Mouse (Mus musculus) neural tube, embryonic 15.5 days (tissue): ENCODE measurements at regions not wholly inside any gene's neighbourhood (a gene's known extent, or its start where the extent isn't known, plus 50 kb on each side); places are given as distances from the start of the nearest gene placed in this dataset.

Experiments used
- ATAC-seq: fragments of 200-750 bp; cut with Nextera tagmentation; 2 replicates; pipeline ENCODE4 v1.8.0; 2017; ENCODE audit warnings: mild to moderate bottlenecking, moderate TSS enrichment, moderate library complexity; ENCODE audit not compliant: low FRiP score
- H3K27ac ChIP-seq: fragments of 300-500 bp; sonication (generic); replicated peaks from 2 replicates; pipeline ENCODE4 v1.5.1; 2015; ENCODE audit warnings: mild to moderate bottlenecking, inconsistent platforms
- H3K27me3 ChIP-seq: fragments of 300-500 bp; sonication (generic); replicated peaks from 2 replicates; pipeline ENCODE4 v1.6.1; 2015; ENCODE audit warnings: inconsistent platforms
- H3K36me3 ChIP-seq: fragments of 300-500 bp; sonication (generic); 2 replicates; pipeline ENCODE4 v1.6.1; 2015; ENCODE audit warnings: inconsistent platforms
- H3K4me1 ChIP-seq: fragments of 300-500 bp; sonication (generic); 2 replicates; pipeline ENCODE4 v1.6.1; 2015; ENCODE audit warnings: inconsistent platforms
- H3K4me2 ChIP-seq: fragments of 300-500 bp; sonication (generic); 2 replicates; pipeline ENCODE4 v1.6.1; 2015; ENCODE audit warnings: inconsistent platforms, mild to moderate bottlenecking, moderate library complexity
- H3K4me3 ChIP-seq: fragments of 300-500 bp; sonication (generic); replicated peaks from 2 replicates; pipeline ENCODE4 v1.5.1; 2015; ENCODE audit warnings: mild to moderate bottlenecking, inconsistent platforms
- H3K9ac ChIP-seq: fragments of 300-500 bp; sonication (generic); replicated peaks from 2 replicates; pipeline ENCODE4 v1.6.1; 2015; ENCODE audit warnings: mild to moderate bottlenecking, inconsistent platforms
- H3K9me3 ChIP-seq: fragments of 300-500 bp; sonication (generic); replicated peaks from 2 replicates; pipeline ENCODE4 v1.6.1; 2016; ENCODE audit warnings: inconsistent platforms
- WGBS: fragments of 180-500 bp; shearing (Covaris S2); methylation state at CpG from one replicate; pipeline ENCODE4 v1.1.7; 2015; ENCODE audit warnings: mixed read lengths; 5-methylcytosine and 5-hydroxymethylcytosine counted together

DNA sequence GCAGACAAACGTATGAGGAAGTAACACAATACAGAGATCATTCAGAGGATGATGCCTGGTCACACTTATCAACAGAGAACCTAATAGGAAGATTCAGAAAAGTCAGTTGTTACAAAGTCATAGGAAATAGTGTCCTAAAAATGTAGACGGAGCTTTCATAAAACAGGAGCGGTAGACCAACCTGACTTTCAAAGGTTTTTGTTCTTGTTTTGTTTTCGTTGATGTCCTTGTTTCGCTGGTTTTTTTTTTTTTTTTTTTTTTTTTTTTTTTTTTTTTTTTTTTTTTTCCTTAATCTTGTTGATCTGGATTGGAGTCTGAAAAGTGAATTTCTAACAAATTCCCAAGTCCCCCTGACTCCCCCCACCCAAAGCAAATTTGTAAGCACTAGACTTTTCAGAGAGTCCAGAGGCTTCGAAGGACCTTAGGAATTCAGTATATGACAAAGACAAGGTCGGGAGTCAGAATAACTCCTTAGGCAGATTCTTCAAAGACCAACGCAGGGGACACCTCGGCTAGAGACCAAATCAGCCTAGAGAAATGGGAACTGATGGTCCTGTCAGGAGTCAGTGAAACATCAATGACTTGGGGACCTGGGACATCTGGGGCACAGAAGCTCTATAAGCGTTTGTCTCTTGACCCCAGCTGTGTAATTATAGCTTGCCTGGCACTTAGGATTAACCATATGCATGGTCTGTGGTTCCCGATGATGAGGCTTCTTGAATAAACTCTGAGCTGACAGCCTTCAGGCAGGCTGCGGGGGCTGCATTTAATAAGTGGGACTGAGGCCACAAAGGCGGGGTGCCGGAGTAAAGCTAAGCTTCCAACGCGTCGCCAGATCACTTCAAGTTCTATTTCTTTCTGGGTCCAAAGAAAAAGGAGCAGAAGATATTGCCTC, 115.7 kb upstream of the Cblb start:
- 47% methylated on average over 17 of the region's 17 CpGs for WGBS
- no peak overlapping the region for H3K9ac ChIP-seq

DNA sequence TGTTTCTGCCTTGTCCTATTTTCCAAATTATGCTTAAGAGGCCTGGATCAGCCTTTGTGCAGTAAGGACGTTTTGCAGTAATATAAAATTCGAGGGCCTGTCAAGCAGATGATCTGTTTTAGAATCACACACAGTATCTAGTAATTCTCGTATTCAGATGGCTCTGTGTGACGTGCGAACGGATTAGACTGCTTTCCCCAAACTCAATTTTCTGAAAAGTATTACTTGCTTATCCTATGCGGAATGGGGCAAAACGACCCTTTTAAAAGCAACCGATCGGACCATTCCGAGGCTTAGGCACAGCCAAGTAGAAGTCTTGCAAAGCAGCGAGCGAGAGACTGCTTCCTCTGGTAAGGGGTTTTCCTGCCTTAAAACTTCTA, 115.1 kb upstream of the Cblb start:
- H3K4me2 ChIP-seq, result no peak overlapping the region
- ATAC-seq, result no peak

More for the DNA sequence above, 115.7 kb upstream of the Cblb start:
- H3K4me3 ChIP-seq, result no peak overlapping the region
- no peaks in the 10 kb centered on the region for H3K36me3 ChIP-seq
- H3K4me1 ChIP-seq, result peaks cover 11% of the 10 kb centered on the region
- no peaks in the 10 kb centered on the region for H3K9me3 ChIP-seq
- no peak overlapping the region for H3K4me2 ChIP-seq
- ATAC-seq, result no peak
- no peaks in the 10 kb centered on the region for H3K27me3 ChIP-seq
- no peak overlapping the region for H3K27ac ChIP-seq

DNA sequence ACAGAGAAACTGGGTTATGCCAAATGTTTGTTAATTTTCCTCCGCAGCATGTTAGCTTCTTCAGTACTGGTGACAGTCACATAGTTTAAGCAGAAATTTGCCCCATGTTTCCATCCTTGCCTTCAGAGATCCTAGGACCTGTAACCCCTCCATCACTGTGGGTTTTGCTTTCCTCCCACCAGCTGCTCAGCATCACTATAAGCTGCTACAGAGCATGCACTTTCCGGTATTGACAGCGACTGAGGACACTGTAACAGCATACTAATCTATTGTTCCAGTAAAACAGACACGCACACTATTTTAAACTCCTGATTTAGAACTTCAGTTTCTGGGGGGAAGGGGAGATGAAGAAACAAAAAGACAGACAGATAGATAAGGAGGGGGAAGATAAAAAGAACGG, 114.7 kb upstream of the Cblb start:
- Histone ChIP-seq H3K9me3 (no peaks in the 10 kb centered on the region), H3K9ac (no peak overlapping the region), H3K4me3 (no peak overlapping the region), H3K4me2 (no peak overlapping the region), H3K4me1 (peaks cover 11% of the 10 kb centered on the region), H3K27ac (no peak overlapping the region), H3K36me3 (no peaks in the 10 kb centered on the region), H3K27me3 (no peaks in the 10 kb centered on the region)
- 50% methylated on average over 5 of the region's 5 CpGs for WGBS
- no peak for ATAC-seq

More for the DNA sequence above, 115.1 kb upstream of the Cblb start:
- H3K27me3 ChIP-seq, result no peaks in the 10 kb centered on the region
- no peak overlapping the region for H3K27ac ChIP-seq
- H3K36me3 ChIP-seq, result no peaks in the 10 kb centered on the region
- H3K4me1 ChIP-seq, result peaks cover 11% of the 10 kb centered on the region
- no peaks in the 10 kb centered on the region for H3K9me3 ChIP-seq
- 70% methylated on average over 13 of the region's 13 CpGs for WGBS
- no peak overlapping the region for H3K4me3 ChIP-seq
- H3K9ac ChIP-seq, result no peak overlapping the region

DNA sequence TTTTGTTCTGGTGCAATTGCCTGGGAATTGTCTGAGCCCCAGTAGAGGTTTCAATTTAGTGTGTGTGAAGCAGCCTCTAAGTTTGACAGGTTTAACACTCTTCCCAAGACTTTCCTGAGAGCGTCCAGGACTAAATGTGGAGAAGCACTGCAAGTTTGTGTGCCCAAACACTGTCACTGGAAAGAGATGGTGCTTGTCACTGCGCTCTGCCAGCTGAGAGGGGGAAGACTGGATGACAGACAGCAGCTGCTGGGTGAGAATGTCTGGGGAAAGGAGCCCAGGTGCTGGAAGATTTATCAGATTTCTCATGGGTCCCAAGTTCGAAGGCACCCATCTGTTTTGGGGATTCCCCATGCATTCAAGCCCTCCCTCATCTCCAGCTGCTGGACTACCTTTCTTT, 114.2 kb upstream of the Cblb start:
- H3K4me3 ChIP-seq, result no peak overlapping the region
- H3K36me3 ChIP-seq, result no peaks in the 10 kb centered on the region
- ATAC-seq, result no peak
- no peaks in the 10 kb centered on the region for H3K9me3 ChIP-seq
- H3K27me3 ChIP-seq, result no peaks in the 10 kb centered on the region
- no peak overlapping the region for H3K9ac ChIP-seq
- no peak overlapping the region for H3K27ac ChIP-seq
- peaks cover 11% of the 10 kb centered on the region for H3K4me1 ChIP-seq
- 47% methylated on average over 3 of the region's 3 CpGs for WGBS
- H3K4me2 ChIP-seq, result no peak overlapping the region

DNA sequence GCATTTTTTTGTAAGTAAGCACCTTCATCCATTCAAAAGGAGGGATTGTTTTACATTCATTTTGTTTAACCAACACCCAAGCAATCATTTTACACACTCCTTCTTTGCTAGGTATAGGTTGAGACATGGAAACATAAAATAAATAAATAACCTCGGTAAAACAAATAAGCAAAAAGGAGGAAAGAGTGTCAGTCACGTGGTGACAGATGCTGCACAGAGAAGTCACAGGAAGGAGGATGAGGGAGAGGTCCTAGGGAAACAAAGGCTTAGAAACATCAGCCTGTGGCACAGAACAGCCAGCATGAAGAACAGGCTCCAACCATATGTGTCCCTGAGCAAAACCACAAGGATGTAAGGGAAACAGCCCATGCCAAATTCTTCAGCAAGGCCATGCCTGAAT, 113.5 kb upstream of the Cblb start:
- ATAC-seq, result no peak
- Histone ChIP-seq H3K4me2 (no peak overlapping the region), H3K27ac (no peak overlapping the region), H3K27me3 (no peaks in the 10 kb centered on the region), H3K9me3 (no peaks in the 10 kb centered on the region), H3K4me1 (peaks cover 11% of the 10 kb centered on the region), H3K9ac (no peak overlapping the region), H3K4me3 (no peak overlapping the region), H3K36me3 (no peaks in the 10 kb centered on the region)
- 34% methylated on average over 2 of the region's 2 CpGs for WGBS

DNA sequence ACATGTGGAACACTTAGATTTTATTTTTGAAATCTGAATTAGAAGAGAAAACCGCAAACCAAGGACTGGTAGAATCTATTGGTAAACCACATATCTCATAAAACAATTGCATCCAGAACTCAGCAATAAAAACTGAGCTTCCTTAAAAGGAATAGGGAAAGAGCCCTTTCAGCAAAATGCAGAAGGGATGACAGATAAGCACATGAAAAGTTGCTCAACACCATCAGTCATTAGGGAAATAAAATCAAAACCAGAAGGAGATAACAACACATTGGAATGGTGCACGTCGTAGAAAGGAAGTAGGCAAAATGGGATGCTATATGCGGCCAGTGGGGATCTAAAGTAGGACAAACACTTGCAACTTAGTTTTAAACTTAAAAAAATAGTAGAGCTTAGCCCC, 110.0 kb upstream of the Cblb start:
- no peak overlapping the region for H3K4me3 ChIP-seq
- H3K4me1 ChIP-seq, result peaks cover 4% of the 10 kb centered on the region
- no peak for ATAC-seq
- no peak overlapping the region for H3K4me2 ChIP-seq
- WGBS, result 90% methylated on average over 4 of the region's 4 CpGs
- no peak overlapping the region for H3K27ac ChIP-seq
- no peak overlapping the region for H3K9ac ChIP-seq
- no peaks in the 10 kb centered on the region for H3K36me3 ChIP-seq
- H3K27me3 ChIP-seq, result no peaks in the 10 kb centered on the region
- H3K9me3 ChIP-seq, result no peaks in the 10 kb centered on the region

DNA sequence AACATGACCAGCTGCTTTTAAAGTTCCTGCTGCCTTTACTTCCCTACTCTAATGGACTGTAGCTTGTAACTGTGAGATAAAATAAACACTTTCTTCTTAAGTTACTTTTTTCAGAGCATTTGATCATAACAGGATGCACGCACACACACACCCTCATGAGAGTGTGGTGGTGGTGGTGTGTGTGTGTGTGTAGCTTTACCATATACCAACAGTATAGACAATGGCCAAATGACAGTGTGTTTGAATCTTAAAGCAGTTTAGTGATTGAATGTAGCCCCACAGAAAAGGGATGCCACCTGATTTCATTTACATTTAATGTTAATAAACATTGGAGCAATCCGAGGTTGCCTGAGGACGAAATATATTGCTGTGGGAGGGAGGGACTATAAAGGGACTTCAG, 108.4 kb upstream of the Cblb start:
- Histone ChIP-seq H3K9ac (no peak overlapping the region), H3K27ac (no peak overlapping the region), H3K4me1 (no peaks in the 10 kb centered on the region), H3K36me3 (no peaks in the 10 kb centered on the region), H3K27me3 (no peaks in the 10 kb centered on the region), H3K9me3 (no peaks in the 10 kb centered on the region), H3K4me2 (no peak overlapping the region), H3K4me3 (no peak overlapping the region)
- ATAC-seq, result no peak
- 27% methylated on average over 3 of the region's 3 CpGs for WGBS

DNA sequence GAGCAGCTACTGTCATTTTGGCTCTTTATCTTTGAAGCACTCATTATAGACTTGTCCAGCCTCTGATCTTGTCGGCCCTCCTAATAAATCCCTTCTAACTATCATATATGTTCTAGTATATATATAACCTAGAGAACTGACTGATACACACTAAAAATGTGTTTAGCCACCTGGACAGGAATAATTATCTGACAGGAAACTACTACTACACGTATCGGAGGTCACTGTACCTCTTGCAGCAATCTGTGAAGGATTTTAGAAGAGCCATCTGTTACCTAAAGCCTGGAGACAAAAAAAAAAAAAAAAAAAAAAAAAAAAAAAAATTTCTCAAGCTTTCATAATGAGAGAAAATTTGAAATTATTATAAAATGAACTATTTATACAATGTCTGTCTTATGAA, 105.4 kb upstream of the Cblb start:
- H3K27me3 ChIP-seq, result no peaks in the 10 kb centered on the region
- H3K9ac ChIP-seq, result no peak overlapping the region
- H3K9me3 ChIP-seq, result no peaks in the 10 kb centered on the region
- no peak overlapping the region for H3K4me2 ChIP-seq
- 84% methylated on average over 3 of the region's 3 CpGs for WGBS
- H3K36me3 ChIP-seq, result no peaks in the 10 kb centered on the region
- no peak overlapping the region for H3K27ac ChIP-seq
- ATAC-seq, result no peak
- H3K4me3 ChIP-seq, result no peak overlapping the region
- H3K4me1 ChIP-seq, result no peaks in the 10 kb centered on the region

DNA sequence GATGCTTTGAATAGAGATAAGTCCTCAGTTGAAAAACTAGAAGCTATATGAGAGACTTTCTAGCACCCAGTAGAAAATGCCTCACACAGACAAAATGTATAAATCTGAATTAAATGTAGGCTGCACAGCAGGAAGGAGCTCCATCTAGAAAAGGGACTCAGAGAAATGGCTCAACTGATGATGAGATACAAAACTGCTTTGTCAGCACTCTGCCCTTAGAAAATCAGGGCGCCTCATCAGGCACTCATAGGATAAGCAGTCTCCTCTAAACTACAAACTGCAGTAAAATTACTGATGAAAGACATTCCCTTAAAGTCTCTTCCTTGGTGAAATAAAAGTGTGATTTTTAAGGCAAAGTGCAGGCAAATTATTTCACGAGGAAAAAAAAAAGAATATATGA, 97.9 kb upstream of the Cblb start:
- Histone ChIP-seq H3K27me3 (no peaks in the 10 kb centered on the region), H3K9ac (no peak overlapping the region), H3K9me3 (no peaks in the 10 kb centered on the region), H3K4me3 (no peak overlapping the region), H3K4me2 (no peak overlapping the region), H3K4me1 (no peaks in the 10 kb centered on the region), H3K36me3 (no peaks in the 10 kb centered on the region), H3K27ac (no peak overlapping the region)
- ATAC-seq, result no peak
- 86% methylated on average over 2 of the region's 2 CpGs for WGBS

DNA sequence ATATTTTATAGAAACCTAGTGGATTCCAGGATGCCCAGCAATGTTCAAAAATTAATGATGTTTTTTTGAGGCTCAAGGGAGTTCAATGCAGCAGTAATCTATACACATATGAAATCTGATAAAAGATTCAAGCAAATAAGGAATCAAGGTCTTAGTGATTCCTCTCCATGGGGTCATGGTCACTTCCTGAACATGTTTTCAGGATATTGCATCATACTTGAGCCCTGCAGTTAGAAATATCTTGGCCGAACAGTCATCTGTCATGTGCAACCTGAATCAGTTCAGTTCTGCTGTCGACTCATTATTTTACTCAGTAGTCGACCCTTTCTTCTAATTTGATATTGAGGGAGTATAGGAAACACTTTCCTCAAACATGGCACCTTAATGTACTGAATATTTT, 97.1 kb upstream of the Cblb start:
- H3K27me3 ChIP-seq, result no peaks in the 10 kb centered on the region
- WGBS, result 88% methylated on average over 3 of the region's 3 CpGs

DNA sequence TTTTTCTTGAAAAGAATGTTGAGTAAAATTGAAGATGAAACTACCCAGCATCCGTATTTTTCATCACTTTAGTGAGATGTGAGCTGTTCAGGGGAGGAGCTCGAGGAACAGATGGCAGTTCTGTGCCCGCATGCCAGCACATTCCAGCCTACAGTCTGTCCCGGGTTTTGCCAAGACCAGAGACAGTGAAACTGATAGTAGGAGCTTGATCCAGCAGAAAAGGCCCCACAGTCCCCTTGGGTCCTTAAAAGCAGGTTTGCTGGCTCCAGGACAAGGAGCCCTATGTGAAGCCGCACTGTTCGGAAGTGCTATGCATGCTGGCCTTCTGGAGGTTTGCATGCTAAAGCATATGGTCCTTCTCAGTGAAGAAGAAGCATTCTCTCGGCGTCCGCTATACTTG, 93.7 kb upstream of the Cblb start:
- 78% methylated on average over 9 of the region's 9 CpGs for WGBS
- H3K4me3 ChIP-seq, result no peak overlapping the region

More for the DNA sequence above, 97.1 kb upstream of the Cblb start:
- H3K36me3 ChIP-seq, result no peaks in the 10 kb centered on the region
- no peak overlapping the region for H3K4me3 ChIP-seq
- no peak overlapping the region for H3K4me2 ChIP-seq
- H3K9ac ChIP-seq, result no peak overlapping the region
- H3K4me1 ChIP-seq, result no peaks in the 10 kb centered on the region
- H3K27ac ChIP-seq, result no peak overlapping the region
- no peak for ATAC-seq
- H3K9me3 ChIP-seq, result no peaks in the 10 kb centered on the region

DNA sequence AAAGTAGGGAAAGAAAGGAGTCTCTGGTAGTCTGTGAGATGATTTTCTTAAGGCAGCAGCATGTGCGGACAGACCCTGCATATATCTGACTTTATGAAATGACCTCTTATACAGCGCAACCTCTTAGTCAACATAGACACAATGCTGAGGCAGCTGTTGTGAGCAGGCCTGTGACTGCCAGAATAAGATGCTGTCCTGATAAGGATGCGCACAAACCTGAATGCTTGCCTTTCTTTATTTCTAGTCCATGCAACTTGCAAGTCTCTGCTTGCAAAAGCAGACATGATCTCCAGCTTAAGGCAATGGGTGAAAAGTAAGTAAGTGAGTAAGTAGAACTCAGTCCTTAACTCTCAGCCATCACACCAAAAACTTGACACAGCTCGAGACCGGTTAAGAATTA, 92.0 kb upstream of the Cblb start:
- no peak overlapping the region for H3K27ac ChIP-seq
- WGBS, result 92% methylated on average over 5 of the region's 5 CpGs
- H3K4me2 ChIP-seq, result no peak overlapping the region
- no peak for ATAC-seq
- no peaks in the 10 kb centered on the region for H3K36me3 ChIP-seq
- H3K9ac ChIP-seq, result no peak overlapping the region
- no peak overlapping the region for H3K4me3 ChIP-seq
- no peaks in the 10 kb centered on the region for H3K27me3 ChIP-seq
- no peaks in the 10 kb centered on the region for H3K9me3 ChIP-seq
- H3K4me1 ChIP-seq, result no peaks in the 10 kb centered on the region

More for the DNA sequence above, 93.7 kb upstream of the Cblb start:
- ATAC-seq, result peak; percentile 47; the same call in 1 of the 2 replicates
- Histone ChIP-seq H3K9me3 (no peaks in the 10 kb centered on the region), H3K27ac (no peak overlapping the region), H3K36me3 (no peaks in the 10 kb centered on the region), H3K27me3 (no peaks in the 10 kb centered on the region), H3K4me2 (no peak overlapping the region), H3K4me1 (no peaks in the 10 kb centered on the region), H3K9ac (no peak overlapping the region)
